Mouse (Mus musculus) kidney, postnatal 0 days (tissue): ENCODE measurements around the gene Rarg. TPM values are rescaled to one million over a fixed set of nuclear protein-coding genes. Genes with fewer than 3 reads are reported as not detected.

Experiments used
- ATAC-seq: fragments of 200-750 bp; cut with Nextera tagmentation; replicated peaks from 2 replicates; pipeline ENCODE4 v1.8.0; 2017; ENCODE audit warnings: low read depth, moderate number of reproducible peaks, moderate TSS enrichment, moderate library complexity; ENCODE audit not compliant: low FRiP score
- DNase-seq: peaks from one replicate; pipeline ENCODE4 v3.0.0-alpha.2; 2016; ENCODE audit warnings: low spot score
- H3K27ac ChIP-seq: fragments of 300-500 bp; sonication (generic); 2 replicates; pipeline ENCODE4 v1.5.1; 2014; ENCODE audit warnings: mild to moderate bottlenecking
- H3K27me3 ChIP-seq: fragments of 300-500 bp; sonication (generic); 2 replicates; pipeline ENCODE4 v1.6.1; 2014; ENCODE audit warnings: low read length, mixed read lengths; ENCODE audit not compliant: insufficient read depth
- H3K36me3 ChIP-seq: fragments of 300-500 bp; sonication (generic); 2 replicates; pipeline ENCODE4 v1.6.1; 2014; ENCODE audit warnings: low read length, mixed read lengths; ENCODE audit not compliant: insufficient read depth
- H3K4me1 ChIP-seq: fragments of 300-500 bp; sonication (generic); replicated peaks from 2 replicates; pipeline ENCODE4 v1.6.1; 2014; ENCODE audit warnings: antibody characterized with exemption, low read length, mixed read lengths; ENCODE audit not compliant: insufficient read depth
- H3K4me2 ChIP-seq: fragments of 300-500 bp; sonication (generic); 2 replicates; pipeline ENCODE4 v1.6.1; 2014; ENCODE audit warnings: mild to moderate bottlenecking, low read length, moderate library complexity, mixed read lengths
- H3K4me3 ChIP-seq: fragments of 300-500 bp; sonication (generic); replicated peaks from 2 replicates; pipeline ENCODE4 v1.5.1; 2014; ENCODE audit warnings: low read depth, low read length
- H3K9ac ChIP-seq: fragments of 300-500 bp; sonication (generic); 2 replicates; pipeline ENCODE4 v1.6.1; 2014; ENCODE audit warnings: low read depth, low read length
- H3K9me3 ChIP-seq: fragments of 300-500 bp; sonication (generic); replicated peaks from 2 replicates; pipeline ENCODE4 v1.6.1; 2016; ENCODE audit warnings: low read length, inconsistent platforms, mixed read lengths
- CTCF ChIP-seq: IDR thresholded peaks from 2 replicates; pipeline ENCODE4 v1.5.1; 2016; ENCODE audit warnings: antibody characterized with exemption, low read depth, mild to moderate bottlenecking, moderate library complexity
- WGBS: fragments of 180-500 bp; shearing (Covaris S2); extraction: QIAGEN DNeasy Blood & Tissue Kit; methylation state at CpG from one replicate; pipeline ENCODE4 v1.1.7; 2014; 5-methylcytosine and 5-hydroxymethylcytosine counted together
- polyA plus RNA-seq: library from polyadenylated mRNA; unstranded; fragments of >200 nt; fragmentation: Nextera tagmentation; extraction: Ambion mirVana; gene quantifications from 2 replicates; pipeline ENCODE4 v1.2.1, GENCODE M21; 2015

Rarg gene
- polyA plus RNA-seq, 1 experiment from 2014 or later = 23.2 TPM

DNA sequence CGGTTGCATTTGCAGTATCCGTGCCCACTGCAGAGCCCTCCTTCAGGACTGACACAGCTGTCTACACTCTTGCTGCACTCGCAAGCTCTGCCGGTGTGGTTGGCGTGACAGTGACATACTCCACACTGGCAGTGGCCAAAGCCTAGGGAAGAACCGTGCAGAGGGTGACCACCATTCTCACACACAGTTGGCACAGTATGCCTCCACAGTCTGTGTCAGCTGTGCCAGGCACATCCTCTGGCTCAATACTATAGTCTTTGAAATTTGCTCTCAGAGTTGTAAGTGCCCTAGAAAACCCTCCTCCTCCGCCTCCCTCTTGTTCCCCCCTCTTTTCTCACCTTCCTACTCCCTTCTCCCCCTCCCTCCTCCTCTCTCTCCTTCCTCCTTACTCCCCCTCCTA, 40.0 kb downstream of the Rarg start:
- no peak overlapping the region for H3K9ac ChIP-seq
- H3K36me3 ChIP-seq = peaks cover 24% of the 10 kb centered on the region
- H3K27me3 ChIP-seq = no peaks in the 10 kb centered on the region
- H3K27ac ChIP-seq = no peak overlapping the region
- no peak for DNase-seq
- no peaks in the 10 kb centered on the region for H3K9me3 ChIP-seq
- 69% methylated on average over 7 of the region's 7 CpGs for WGBS
- peak; percentile 40; the same call in 1 of the 2 replicates for ATAC-seq
- H3K4me2 ChIP-seq = no peak overlapping the region
- no peaks in the 10 kb centered on the region for H3K4me1 ChIP-seq
- no peak for TF ChIP-seq CTCF
- no peak overlapping the region for H3K4me3 ChIP-seq

DNA sequence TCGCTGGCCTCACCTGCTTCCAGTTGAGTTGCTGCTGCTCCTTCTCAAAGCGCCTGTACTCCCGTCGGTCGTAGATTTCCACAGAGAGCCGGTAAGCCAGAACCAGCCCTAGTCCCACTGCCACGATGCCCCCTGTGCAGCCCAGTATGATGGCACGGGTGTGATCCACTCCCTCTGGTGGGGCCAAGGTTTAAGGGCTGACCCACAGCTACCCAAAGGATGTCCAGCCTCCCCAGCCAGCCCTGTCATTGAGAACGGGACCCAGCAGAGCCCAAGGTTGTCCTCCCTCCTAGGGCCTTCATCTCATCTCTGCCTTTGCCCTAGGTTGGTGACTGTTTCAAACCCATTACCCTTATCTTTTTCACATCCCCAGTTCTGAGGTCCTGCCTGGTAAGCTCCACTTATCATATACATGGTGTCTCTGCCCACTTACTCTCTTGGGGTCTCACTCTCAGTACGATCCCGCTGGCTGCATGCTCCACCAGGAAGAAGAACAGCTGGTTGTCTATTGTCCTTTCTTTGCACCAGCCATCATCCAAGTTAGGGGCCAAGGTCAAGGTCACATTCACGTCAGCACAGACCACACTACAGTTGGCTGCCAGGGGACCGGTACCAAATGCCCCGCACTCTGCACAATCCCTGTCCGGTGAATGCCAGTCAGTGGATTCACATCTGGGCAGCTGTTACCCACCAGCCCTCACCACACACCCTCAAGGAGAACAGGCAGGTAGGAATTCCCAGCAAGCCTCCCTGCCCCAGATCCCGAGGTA, 40.7 kb downstream of the Rarg start:
- H3K27me3 ChIP-seq = no peaks in the 10 kb centered on the region
- no peak overlapping the region for H3K4me3 ChIP-seq
- TF ChIP-seq CTCF = no peak
- H3K36me3 ChIP-seq = peaks cover 29% of the 10 kb centered on the region
- H3K9me3 ChIP-seq = no peaks in the 10 kb centered on the region
- no peak for DNase-seq
- WGBS = 81% methylated on average over 16 of the region's 16 CpGs
- H3K4me1 ChIP-seq = no peaks in the 10 kb centered on the region
- 0 out of 2 replicates have a peak, but pooled peaks have one; percentile 1 for ATAC-seq
- H3K9ac ChIP-seq = no peak overlapping the region
- H3K27ac ChIP-seq = no peak overlapping the region
- no peak overlapping the region for H3K4me2 ChIP-seq

GRCm38 (mm10) chr15:102215624-102216023, 41.7 kb downstream of the Rarg start:
- no peaks in the 10 kb centered on the region for H3K27me3 ChIP-seq
- no peak overlapping the region for H3K4me3 ChIP-seq
- no peak overlapping the region for H3K4me2 ChIP-seq
- 75% methylated on average over 6 of the region's 6 CpGs for WGBS
- H3K4me1 ChIP-seq = no peaks in the 10 kb centered on the region
- TF ChIP-seq CTCF = no peak
- H3K9me3 ChIP-seq = no peaks in the 10 kb centered on the region
- H3K9ac ChIP-seq = no peak overlapping the region
- no peak for DNase-seq
- H3K36me3 ChIP-seq = peaks cover 33% of the 10 kb centered on the region
- no peak overlapping the region for H3K27ac ChIP-seq
- ATAC-seq = no peak

GRCm38 (mm10) chr15:102214132-102214531, 43.2 kb downstream of the Rarg start:
- no peak overlapping the region for H3K4me2 ChIP-seq
- no peak overlapping the region for H3K9ac ChIP-seq
- no peaks in the 10 kb centered on the region for H3K27me3 ChIP-seq
- H3K4me3 ChIP-seq = no peak overlapping the region
- H3K36me3 ChIP-seq = peaks cover 45% of the 10 kb centered on the region
- no peak overlapping the region for H3K27ac ChIP-seq
- no peak for ATAC-seq
- no peaks in the 10 kb centered on the region for H3K4me1 ChIP-seq
- 31% methylated on average over 2 of the region's 2 CpGs for WGBS
- H3K9me3 ChIP-seq = no peaks in the 10 kb centered on the region
- TF ChIP-seq CTCF = no peak
- DNase-seq = no peak

GRCm38 (mm10) chr15:102211895-102212294, 45.4 kb downstream of the Rarg start:
- Histone ChIP-seq H3K27me3 (no peaks in the 10 kb centered on the region), H3K4me2 (no peak overlapping the region), H3K4me3 (no peak overlapping the region), H3K4me1 (peaks cover 8% of the 10 kb centered on the region; the same call in 1 of the 2 replicates), H3K9ac (no peak overlapping the region), H3K9me3 (no peaks in the 10 kb centered on the region), H3K36me3 (peaks cover 64% of the 10 kb centered on the region), H3K27ac (no peak overlapping the region)
- ATAC-seq = no peak
- DNase-seq = no peak
- TF ChIP-seq CTCF = no peak
- 72% methylated on average over 6 of the region's 6 CpGs for WGBS

DNA sequence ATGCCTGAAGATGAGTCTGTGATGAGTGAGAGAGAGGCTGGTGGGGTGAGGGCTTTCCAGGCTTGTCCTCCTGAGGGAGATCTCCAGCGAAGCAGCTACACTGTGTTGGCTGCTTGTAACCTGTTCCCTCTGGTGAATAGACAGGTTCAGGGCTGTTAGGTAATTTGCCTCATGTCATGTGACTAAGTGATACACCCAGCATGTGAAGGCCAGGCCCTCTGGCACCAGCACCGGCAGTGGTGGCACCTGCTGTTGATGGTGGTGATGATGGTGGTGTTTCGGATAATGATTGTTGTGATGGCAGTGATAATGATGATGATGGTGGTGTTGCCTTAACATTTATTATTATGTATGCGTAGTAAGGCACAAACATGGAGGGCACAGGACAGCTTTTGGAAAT, 46.5 kb downstream of the Rarg start:
- 87% methylated on average over 4 of the region's 4 CpGs for WGBS
- Histone ChIP-seq H3K4me2 (no peak overlapping the region), H3K9me3 (no peaks in the 10 kb centered on the region), H3K9ac (no peak overlapping the region), H3K4me1 (peaks cover 15% of the 10 kb centered on the region; the same call in 1 of the 2 replicates), H3K27me3 (no peaks in the 10 kb centered on the region), H3K27ac (no peak overlapping the region), H3K36me3 (peaks cover 65% of the 10 kb centered on the region), H3K4me3 (no peak overlapping the region)
- DNase-seq (no peak), ATAC-seq (peak; percentile 38; the same call in 1 of the 2 replicates)
- no peak for TF ChIP-seq CTCF

DNA sequence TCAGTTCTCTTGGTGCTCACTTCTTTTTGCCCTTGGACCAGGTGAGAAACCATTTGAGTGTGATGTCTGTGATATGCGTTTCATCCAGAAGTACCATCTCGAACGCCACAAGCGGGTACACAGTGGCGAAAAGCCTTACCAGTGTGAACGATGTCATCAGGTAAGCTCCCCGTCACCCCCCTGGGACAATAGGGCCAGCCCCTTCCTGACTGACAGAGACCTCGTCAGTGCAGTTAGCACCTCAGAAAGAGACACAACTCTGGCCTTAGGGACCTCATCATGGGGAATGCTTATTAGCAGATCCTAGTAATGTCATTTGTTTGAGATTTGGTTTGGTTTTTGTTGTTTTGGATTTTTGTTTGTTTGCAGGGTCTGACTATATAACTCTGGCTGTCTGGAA, 48.2 kb downstream of the Rarg start:
- DNase-seq (no peak), ATAC-seq (no peak)
- no peak overlapping the region for H3K27ac ChIP-seq
- peaks cover 57% of the 10 kb centered on the region for H3K36me3 ChIP-seq
- 84% methylated on average over 8 of the region's 8 CpGs for WGBS
- H3K27me3 ChIP-seq = no peaks in the 10 kb centered on the region
- no peaks in the 10 kb centered on the region for H3K9me3 ChIP-seq
- H3K9ac ChIP-seq = no peak overlapping the region
- no peak overlapping the region for H3K4me3 ChIP-seq
- peaks cover 26% of the 10 kb centered on the region; the same call in 1 of the 2 replicates for H3K4me1 ChIP-seq
- H3K4me2 ChIP-seq = no peak overlapping the region
- no peak for TF ChIP-seq CTCF
